Mouse (Mus musculus): ENCODE results near the gene Mob2.

The Mob2 gene

GRCm38 (mm10) chr7:141959133-141959532 lies 101.7 kb downstream of the Mob2 start:
- no peaks in the 10 kb centered on the region for H3K36me3 ChIP-seq (ENCODE audit: control insufficient read depth, insufficient read depth, low read length, poor library complexity, severe bottlenecking)
- no peak for DNase-seq (ENCODE audit: low read depth, low spot score)
- no peaks in the 10 kb centered on the region for H3K27me3 ChIP-seq (ENCODE audit: control insufficient read depth, insufficient read depth, low read length, poor library complexity, severe bottlenecking)
